Mouse (Mus musculus) kidney, postnatal 0 days (tissue): ENCODE results near the gene Ptprm. TPM values are rescaled to one million over a fixed set of nuclear protein-coding genes. Genes with fewer than 3 reads are reported as not detected.

Source experiments
- ATAC-seq: fragments of 200-750 bp; cut with Nextera tagmentation; replicated peaks from 2 replicates; pipeline ENCODE4 v1.8.0; 2017; ENCODE audit warnings: low read depth, moderate number of reproducible peaks, moderate TSS enrichment, moderate library complexity; ENCODE audit not compliant: low FRiP score
- DNase-seq: peaks from one replicate; pipeline ENCODE4 v3.0.0-alpha.2; 2016; ENCODE audit warnings: low spot score
- H3K27ac ChIP-seq: fragments of 300-500 bp; sonication (generic); 2 replicates; pipeline ENCODE4 v1.5.1; 2014; ENCODE audit warnings: mild to moderate bottlenecking
- H3K27me3 ChIP-seq: fragments of 300-500 bp; sonication (generic); 2 replicates; pipeline ENCODE4 v1.6.1; 2014; ENCODE audit warnings: low read length, mixed read lengths; ENCODE audit not compliant: insufficient read depth
- H3K36me3 ChIP-seq: fragments of 300-500 bp; sonication (generic); 2 replicates; pipeline ENCODE4 v1.6.1; 2014; ENCODE audit warnings: low read length, mixed read lengths; ENCODE audit not compliant: insufficient read depth
- H3K4me1 ChIP-seq: fragments of 300-500 bp; sonication (generic); replicated peaks from 2 replicates; pipeline ENCODE4 v1.6.1; 2014; ENCODE audit warnings: antibody characterized with exemption, low read length, mixed read lengths; ENCODE audit not compliant: insufficient read depth
- H3K4me2 ChIP-seq: fragments of 300-500 bp; sonication (generic); 2 replicates; pipeline ENCODE4 v1.6.1; 2014; ENCODE audit warnings: mild to moderate bottlenecking, low read length, moderate library complexity, mixed read lengths
- H3K4me3 ChIP-seq: fragments of 300-500 bp; sonication (generic); replicated peaks from 2 replicates; pipeline ENCODE4 v1.5.1; 2014; ENCODE audit warnings: low read depth, low read length
- H3K9ac ChIP-seq: fragments of 300-500 bp; sonication (generic); 2 replicates; pipeline ENCODE4 v1.6.1; 2014; ENCODE audit warnings: low read depth, low read length
- H3K9me3 ChIP-seq: fragments of 300-500 bp; sonication (generic); replicated peaks from 2 replicates; pipeline ENCODE4 v1.6.1; 2016; ENCODE audit warnings: low read length, inconsistent platforms, mixed read lengths
- CTCF ChIP-seq: IDR thresholded peaks from 2 replicates; pipeline ENCODE4 v1.5.1; 2016; ENCODE audit warnings: antibody characterized with exemption, low read depth, mild to moderate bottlenecking, moderate library complexity
- WGBS: fragments of 180-500 bp; shearing (Covaris S2); extraction: QIAGEN DNeasy Blood & Tissue Kit; methylation state at CpG from one replicate; pipeline ENCODE4 v1.1.7; 2014; 5-methylcytosine and 5-hydroxymethylcytosine counted together
- polyA plus RNA-seq: library from polyadenylated mRNA; unstranded; fragments of >200 nt; fragmentation: Nextera tagmentation; extraction: Ambion mirVana; gene quantifications from 2 replicates; pipeline ENCODE4 v1.2.1, GENCODE M21; 2015

The Ptprm gene
- polyA plus RNA-seq, 1 experiment from 2014 or later: 13.7 TPM

DNA sequence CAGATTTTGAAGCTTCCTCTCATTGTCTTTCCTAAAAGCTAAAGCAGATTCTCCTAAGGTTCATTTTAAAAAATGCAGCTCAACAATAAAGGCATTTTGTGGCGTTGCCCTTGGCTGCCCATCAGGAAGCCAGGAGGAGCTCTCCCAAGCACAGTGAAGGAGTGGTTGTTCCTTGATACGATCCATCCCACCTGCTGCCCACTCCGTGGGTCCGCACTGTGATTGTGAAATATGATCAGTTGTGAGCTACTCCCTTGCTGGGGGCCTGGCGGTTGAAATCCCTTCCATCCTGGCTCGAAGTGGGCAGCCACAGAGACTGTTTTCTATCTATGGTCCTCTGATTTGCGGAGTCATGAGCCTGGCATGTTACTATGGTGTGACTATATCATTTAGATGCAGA is 610.9 kb downstream of the Ptprm start:
- ATAC-seq (peak; percentile 63; the same call in 1 of the 2 replicates), DNase-seq (peak; percentile 73)
- no peak overlapping the region for H3K27ac ChIP-seq
- H3K36me3 ChIP-seq: no peaks in the 10 kb centered on the region
- no peak overlapping the region for H3K9ac ChIP-seq
- no peak overlapping the region for H3K4me3 ChIP-seq
- no peak for TF ChIP-seq CTCF
- WGBS: 34% methylated on average over 7 of the region's 7 CpGs
- no peaks in the 10 kb centered on the region for H3K9me3 ChIP-seq
- H3K4me1 ChIP-seq: no peaks in the 10 kb centered on the region
- no peak overlapping the region for H3K4me2 ChIP-seq
- no peaks in the 10 kb centered on the region for H3K27me3 ChIP-seq

DNA sequence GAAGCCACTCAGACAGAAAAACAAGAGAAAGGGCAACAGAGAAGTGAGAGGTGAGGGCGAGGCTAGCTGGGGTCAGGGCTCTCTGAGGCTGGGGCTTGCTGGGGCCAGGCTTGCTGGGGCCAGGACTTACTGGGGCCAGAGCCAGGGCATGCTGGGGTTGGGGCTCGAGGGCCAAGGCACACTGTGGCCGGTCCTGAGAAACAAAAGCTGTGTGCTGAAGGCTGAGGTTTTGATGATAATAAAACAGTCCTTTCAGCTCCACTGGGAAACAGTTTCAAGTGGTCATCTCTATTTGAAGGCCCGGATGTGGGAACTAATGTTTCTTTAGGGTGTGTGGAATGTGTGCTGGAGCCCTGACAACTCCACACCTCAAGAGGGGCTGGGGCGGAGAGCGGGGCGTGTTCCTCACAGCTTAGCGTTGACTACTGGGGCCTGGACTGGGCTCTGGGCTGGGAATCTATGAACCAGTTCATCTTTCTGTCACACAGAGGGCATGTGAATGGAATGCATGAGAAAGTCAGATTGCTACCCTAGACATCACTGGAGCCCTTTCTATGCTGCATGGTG is 615.4 kb downstream of the Ptprm start:
- no peak overlapping the region for H3K9ac ChIP-seq
- H3K27me3 ChIP-seq: no peaks in the 10 kb centered on the region
- 44% methylated on average over 8 of the region's 8 CpGs for WGBS
- TF ChIP-seq CTCF: no peak
- H3K27ac ChIP-seq: no peak overlapping the region
- H3K9me3 ChIP-seq: no peaks in the 10 kb centered on the region
- H3K4me3 ChIP-seq: no peak overlapping the region
- no peaks in the 10 kb centered on the region for H3K4me1 ChIP-seq
- H3K4me2 ChIP-seq: no peak overlapping the region
- ATAC-seq (no peak), DNase-seq (no peak)
- H3K36me3 ChIP-seq: no peaks in the 10 kb centered on the region

DNA sequence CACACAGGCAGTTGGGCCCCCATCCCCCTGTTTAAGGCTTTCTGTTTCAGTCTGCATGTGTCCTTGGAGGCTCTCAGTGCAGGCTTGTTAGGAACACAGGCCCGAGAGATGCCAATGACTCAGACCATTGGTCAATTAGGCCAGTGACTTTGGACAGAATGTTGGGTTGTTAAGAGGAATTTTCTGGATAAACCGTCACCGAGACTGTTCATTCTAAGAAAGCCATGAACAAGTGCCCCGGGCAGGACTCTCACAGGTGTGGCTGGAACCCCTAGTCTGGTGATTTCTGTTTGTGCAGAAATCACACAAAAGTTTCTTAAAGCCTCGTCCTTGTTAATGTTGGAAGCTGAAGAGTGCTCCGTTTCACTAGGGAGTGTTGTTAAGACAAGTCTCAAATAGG is 615.9 kb downstream of the Ptprm start:
- ATAC-seq: no peak
- TF ChIP-seq CTCF: no peak
- DNase-seq: no peak
- Histone ChIP-seq H3K9me3 (no peaks in the 10 kb centered on the region), H3K4me3 (no peak overlapping the region), H3K27me3 (no peaks in the 10 kb centered on the region), H3K36me3 (no peaks in the 10 kb centered on the region), H3K9ac (no peak overlapping the region), H3K4me2 (no peak overlapping the region), H3K27ac (no peak overlapping the region), H3K4me1 (no peaks in the 10 kb centered on the region)
- WGBS: 57% methylated on average over 6 of the region's 6 CpGs

DNA sequence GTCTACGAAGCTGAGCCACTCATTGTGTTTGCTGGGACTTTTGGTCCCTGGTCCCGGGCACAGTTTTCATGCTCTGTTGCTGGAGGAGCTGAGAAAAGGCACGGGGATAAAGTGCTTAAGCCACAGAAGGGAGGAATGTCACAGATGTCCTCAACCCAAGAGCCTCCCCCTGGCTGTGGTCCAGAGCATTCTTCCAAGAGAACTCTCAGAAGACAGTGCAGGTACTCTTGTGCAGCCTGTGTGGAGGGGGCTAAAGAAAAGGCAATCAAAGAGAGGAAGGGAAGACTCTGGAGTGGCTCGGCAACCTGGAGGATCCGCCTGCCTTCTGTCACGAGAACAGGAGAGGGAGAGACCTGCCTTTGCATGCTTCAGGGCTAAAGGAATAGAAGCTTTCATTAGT is 617.8 kb downstream of the Ptprm start:
- DNase-seq (no peak), ATAC-seq (no peak)
- Histone ChIP-seq H3K4me1 (no peaks in the 10 kb centered on the region), H3K27ac (no peak overlapping the region), H3K4me2 (no peak overlapping the region), H3K9ac (no peak overlapping the region), H3K36me3 (no peaks in the 10 kb centered on the region), H3K9me3 (no peaks in the 10 kb centered on the region), H3K27me3 (no peaks in the 10 kb centered on the region), H3K4me3 (no peak overlapping the region)
- TF ChIP-seq CTCF: 0 out of 2 replicates have a peak, but pooled peaks have one; percentile 11
- 59% methylated on average over 6 of the region's 6 CpGs for WGBS

DNA sequence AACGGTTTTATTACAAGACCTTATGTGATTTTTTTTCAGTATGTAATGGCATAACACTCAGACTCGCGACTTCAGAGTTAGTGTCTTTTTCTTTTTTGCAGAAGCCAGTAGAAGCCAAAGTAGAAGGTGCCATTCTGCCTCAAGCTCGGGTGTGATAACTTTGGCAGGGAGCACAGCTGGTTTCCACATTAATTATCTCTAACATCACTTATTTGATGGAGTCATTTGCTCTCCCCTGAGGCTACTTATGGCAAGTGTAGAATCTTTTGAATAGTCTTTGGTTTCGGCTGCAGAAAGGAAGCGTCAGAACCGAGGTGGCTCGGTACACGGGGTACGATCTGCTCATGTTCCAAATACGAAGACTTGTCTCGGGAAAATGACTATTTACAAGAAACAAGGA is 620.7 kb downstream of the Ptprm start:
- WGBS: 87% methylated on average over 12 of the region's 12 CpGs
- Histone ChIP-seq H3K27me3 (no peaks in the 10 kb centered on the region), H3K9me3 (no peaks in the 10 kb centered on the region), H3K36me3 (no peaks in the 10 kb centered on the region), H3K4me1 (no peaks in the 10 kb centered on the region), H3K4me3 (no peak overlapping the region), H3K4me2 (no peak overlapping the region), H3K9ac (no peak overlapping the region), H3K27ac (no peak overlapping the region)
- no peak for ATAC-seq
- no peak for DNase-seq
- no peak for TF ChIP-seq CTCF

DNA sequence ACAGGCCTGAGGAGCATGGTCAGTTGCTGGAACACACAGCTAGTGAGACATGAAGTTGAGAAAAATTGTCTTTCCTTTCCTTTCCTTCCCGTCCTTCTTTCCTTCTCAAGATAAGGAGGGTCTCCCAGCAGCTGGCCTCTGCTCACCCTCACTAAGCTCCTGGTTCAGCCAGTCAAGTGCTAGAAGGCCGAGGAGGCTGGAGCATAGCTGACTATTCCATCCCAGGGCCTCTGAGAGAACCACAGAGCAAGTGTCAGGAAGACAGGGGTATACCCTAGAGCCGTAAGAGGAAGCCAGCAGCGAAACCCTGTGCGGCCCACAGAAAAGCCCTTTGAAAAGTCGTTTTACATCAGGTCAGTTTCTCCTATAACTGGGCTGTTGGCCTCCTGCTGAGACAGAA is 624.3 kb downstream of the Ptprm start:
- no peaks in the 10 kb centered on the region for H3K36me3 ChIP-seq
- no peaks in the 10 kb centered on the region for H3K9me3 ChIP-seq
- 64% methylated on average over 6 of the region's 6 CpGs for WGBS
- H3K27ac ChIP-seq: no peak overlapping the region
- H3K9ac ChIP-seq: no peak overlapping the region
- no peaks in the 10 kb centered on the region for H3K4me1 ChIP-seq
- TF ChIP-seq CTCF: no peak
- DNase-seq: no peak
- H3K4me3 ChIP-seq: no peak overlapping the region
- H3K27me3 ChIP-seq: no peaks in the 10 kb centered on the region
- no peak for ATAC-seq
- H3K4me2 ChIP-seq: no peak overlapping the region

DNA sequence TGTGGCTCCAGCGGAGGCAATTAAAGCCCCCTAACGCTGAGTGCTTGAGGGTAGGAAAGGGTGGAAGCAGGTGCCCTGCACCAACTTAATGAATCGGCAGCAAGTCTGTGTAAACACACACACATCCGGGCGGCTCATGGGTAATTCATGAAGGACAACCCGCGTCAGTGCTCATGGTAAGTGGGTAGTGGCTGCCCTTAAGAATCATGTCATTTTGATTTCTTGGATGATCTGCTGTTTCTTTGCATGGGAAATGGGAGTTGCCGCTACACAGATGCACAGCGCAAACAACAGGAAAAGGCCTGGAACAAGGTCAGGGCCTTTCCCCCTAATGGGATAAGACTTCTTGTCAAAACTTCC is 633.3 kb downstream of the Ptprm start:
- TF ChIP-seq CTCF: no peak
- no peaks in the 10 kb centered on the region for H3K9me3 ChIP-seq
- WGBS: 40% methylated on average over 9 of the region's 9 CpGs
- no peak overlapping the region for H3K4me2 ChIP-seq
- ATAC-seq: no peak
- no peak for DNase-seq
- no peaks in the 10 kb centered on the region for H3K36me3 ChIP-seq
- no peaks in the 10 kb centered on the region for H3K27me3 ChIP-seq
- no peak overlapping the region for H3K9ac ChIP-seq
- no peak overlapping the region for H3K27ac ChIP-seq
- no peaks in the 10 kb centered on the region for H3K4me1 ChIP-seq
- H3K4me3 ChIP-seq: no peak overlapping the region
